Mouse (Mus musculus): ENCODE data around the gene Sh2b2. TPM values are rescaled to one million over a fixed set of nuclear protein-coding genes. Genes with fewer than 3 reads are reported as not detected.

The Sh2b2 gene
- polyA plus RNA-seq, 1 experiment: 7.3 TPM

- Histone ChIP-seq H3K4me3 (ENCODE audit: low read depth, low read length) (peak overlapping the region; percentile 75), H3K27ac (ENCODE audit: insufficient read depth, low read depth, low read length) (peak overlapping the region; percentile 97), H3K36me3 (ENCODE audit: control insufficient read depth, insufficient read depth, low read length) (no peaks in the 10 kb centered on the region), H3K4me1 (ENCODE audit: control insufficient read depth, insufficient read depth, insufficient read length, low read length) (peaks cover 27% of the 10 kb centered on the region; the same call in 1 of the 2 replicates), H3K27me3 (ENCODE audit: control insufficient read depth, insufficient read depth, low read length) (no peaks in the 10 kb centered on the region)
- 6% methylated on average over 17 of the region's 17 CpGs for WGBS
- TF ChIP-seq CTCF (IDR thresholded peaks at IDR 0.05; ENCODE audit: extremely low read depth, insufficient read length, insufficient replicate concordance, low read depth, low read length) (no peak), POLR2A (IDR thresholded peaks at IDR 0.05; ENCODE audit: low read depth, low read length) (peak; percentile 16; the same call in 1 of the 2 replicates)
Observed at GRCm38 (mm10) chr5:136171363-136172341, 74.7 kb downstream of the Sh2b2 start.

- 1% methylated on average over 49 of the region's 49 CpGs for WGBS
Observed at GRCm38 (mm10) chr5:136170512-136171362, 75.6 kb downstream of the Sh2b2 start, which contains the start of gene Orai2. Gene Orai2 (minus strand): TSS chr5:136170713.

GRCm38 (mm10) chr5:136169626-136170511 is 76.5 kb downstream of the Sh2b2 start:
- TF ChIP-seq POLR2A (IDR thresholded peaks at IDR 0.05; ENCODE audit: low read depth, low read length) (no peak), CTCF (IDR thresholded peaks at IDR 0.05; ENCODE audit: extremely low read depth, insufficient read length, insufficient replicate concordance, low read depth, low read length) (no peak)
- H3K36me3 ChIP-seq (ENCODE audit: control insufficient read depth, insufficient read depth, low read length): peaks cover 5% of the 10 kb centered on the region; the same call in 1 of the 2 replicates
- H3K4me1 ChIP-seq (ENCODE audit: control insufficient read depth, insufficient read depth, insufficient read length, low read length): peaks cover 27% of the 10 kb centered on the region; the same call in 1 of the 2 replicates
- 10% methylated on average over 15 of the region's 15 CpGs for WGBS
- H3K4me3 ChIP-seq (ENCODE audit: low read depth, low read length): peak overlapping the region; percentile 75
- peak overlapping the region; percentile 58 for H3K27ac ChIP-seq (ENCODE audit: insufficient read depth, low read depth, low read length)
- no peaks in the 10 kb centered on the region for H3K27me3 ChIP-seq (ENCODE audit: control insufficient read depth, insufficient read depth, low read length)

More at GRCm38 (mm10) chr5:136170512-136171362, 75.6 kb downstream of the Sh2b2 start, which contains the start of gene Orai2:
- Histone ChIP-seq H3K27ac (ENCODE audit: insufficient read depth, low read depth, low read length) (peak within 1 kb of the TSS; percentile 97), H3K4me3 (ENCODE audit: low read depth, low read length) (peak within 1 kb of the TSS; percentile 75), H3K27me3 (ENCODE audit: control insufficient read depth, insufficient read depth, low read length) (no peaks in the 10 kb centered on the region), H3K4me1 (ENCODE audit: control insufficient read depth, insufficient read depth, insufficient read length, low read length) (peaks cover 27% of the 10 kb centered on the region; the same call in 1 of the 2 replicates), H3K36me3 (ENCODE audit: control insufficient read depth, insufficient read depth, low read length) (no peaks in the 10 kb centered on the region)
- no peak for TF ChIP-seq CTCF (IDR thresholded peaks at IDR 0.05; ENCODE audit: extremely low read depth, insufficient read length, insufficient replicate concordance, low read depth, low read length)
- no peak; the same call in none of the 2 replicates for TF ChIP-seq POLR2A (IDR thresholded peaks at IDR 0.05; ENCODE audit: low read depth, low read length)

Other genes starting within 250 kb of the Sh2b2 start
- 1.4 and 3.7 TPM in 2 replicates for gene Upk3b, start 208.1 kb downstream of the Sh2b2 start, polyA plus RNA-seq (2012; rRNA removed)
- 0.76 and 1.7 TPM in 2 replicates for gene Upk3bl, start 192.1 kb downstream of the Sh2b2 start, polyA plus RNA-seq (2012; rRNA removed)
- 16.5 and 42.8 TPM in 2 replicates for gene Rasa4, start 162.6 kb downstream of the Sh2b2 start, polyA plus RNA-seq (2012; rRNA removed)
- 29.3 and 48.4 TPM in 2 replicates for gene Polr2j, start 129.9 kb downstream of the Sh2b2 start, polyA plus RNA-seq (2012; rRNA removed)
- 8.9 and 16.9 TPM in 2 replicates for gene Lrwd1, start 110.5 kb downstream of the Sh2b2 start, polyA plus RNA-seq (2012; rRNA removed)
- gene Alkbh4, start 110.4 kb downstream of the Sh2b2 start, polyA plus RNA-seq (2012; rRNA removed): 11.2 and 25.3 TPM in 2 replicates
- 28.9 and 31.4 TPM in 2 replicates for gene Orai2, start 75.8 kb downstream of the Sh2b2 start, polyA plus RNA-seq (2012; rRNA removed)
- 5.5 and 8.4 TPM in 2 replicates for gene Prkrip1, start 47.6 kb downstream of the Sh2b2 start, polyA plus RNA-seq (2012; rRNA removed)